Mouse (Mus musculus): ENCODE data around the gene Wbp1l.

- no peak for TF ChIP-seq CTCF (IDR thresholded peaks at IDR 0.05; ENCODE audit: extremely low read depth, insufficient read depth, low read length)
- TF ChIP-seq POLR2A (IDR thresholded peaks at IDR 0.05; ENCODE audit: extremely low read depth, insufficient read depth, low read length): no peak
These were observed 49.7 kb downstream of the Wbp1l start for GRCm38 (mm10) chr19:46648565-46648964.
